Mouse (Mus musculus) liver, embryonic 15.5 days (tissue): ENCODE data around the gene Shc4. TPM values are rescaled to one million over a fixed set of nuclear protein-coding genes. Genes with fewer than 3 reads are reported as not detected.
A peak's percentile ranks its signal among the peaks of the same experiment; 100 is the strongest.

Experiments
- ATAC-seq: fragments of 200-750 bp; cut with Nextera tagmentation; 2 replicates; pipeline ENCODE4 v1.8.0; 2017; ENCODE audit warnings: moderate number of reproducible peaks, mild to moderate bottlenecking, moderate library complexity; ENCODE audit not compliant: insufficient read depth
- H3K27ac ChIP-seq: fragments of 300-500 bp; sonication (generic); replicated peaks from 2 replicates; pipeline ENCODE4 v1.5.1; 2015; ENCODE audit warnings: mild to moderate bottlenecking, inconsistent platforms
- H3K27me3 ChIP-seq: fragments of 300-500 bp; sonication (generic); 2 replicates; pipeline ENCODE4 v1.6.1; 2015; ENCODE audit warnings: mild to moderate bottlenecking, inconsistent platforms
- H3K36me3 ChIP-seq: fragments of 300-500 bp; sonication (generic); replicated peaks from 2 replicates; pipeline ENCODE4 v1.6.1; 2015; ENCODE audit warnings: moderate library complexity, mild to moderate bottlenecking, inconsistent platforms
- H3K4me1 ChIP-seq: fragments of 300-500 bp; sonication (generic); replicated peaks from 2 replicates; pipeline ENCODE4 v1.6.1; 2015; ENCODE audit warnings: inconsistent platforms
- H3K4me2 ChIP-seq: fragments of 300-500 bp; sonication (generic); 2 replicates; pipeline ENCODE4 v1.6.1; 2015; ENCODE audit warnings: moderate library complexity, mild to moderate bottlenecking, inconsistent platforms
- H3K4me3 ChIP-seq: fragments of 300-500 bp; sonication (generic); replicated peaks from 2 replicates; pipeline ENCODE4 v1.5.1; 2015; ENCODE audit warnings: mild to moderate bottlenecking, inconsistent platforms
- H3K9ac ChIP-seq: fragments of 300-500 bp; sonication (generic); 2 replicates; pipeline ENCODE4 v1.6.1; 2015; ENCODE audit warnings: moderate library complexity, mild to moderate bottlenecking, inconsistent platforms
- H3K9me3 ChIP-seq: fragments of 300-500 bp; sonication (generic); replicated peaks from 2 replicates; pipeline ENCODE4 v1.6.1; 2016; ENCODE audit warnings: inconsistent platforms
- WGBS: fragments of 180-500 bp; shearing (Covaris S2); methylation state at CpG from one replicate; pipeline ENCODE4 v1.1.7; 2015; ENCODE audit warnings: mixed read lengths; ENCODE audit not compliant: insufficient replicate concordance; 5-methylcytosine and 5-hydroxymethylcytosine counted together
- polyA plus RNA-seq: library from polyadenylated mRNA; unstranded; fragments of >200 nt; fragmentation: Nextera tagmentation; extraction: Ambion mirVana; gene quantifications from 2 replicates; pipeline ENCODE4 v1.2.1, GENCODE M21; 2015

Gene Shc4
- polyA plus RNA-seq, 1 experiment from 2014 or later: 0.83 TPM

DNA sequence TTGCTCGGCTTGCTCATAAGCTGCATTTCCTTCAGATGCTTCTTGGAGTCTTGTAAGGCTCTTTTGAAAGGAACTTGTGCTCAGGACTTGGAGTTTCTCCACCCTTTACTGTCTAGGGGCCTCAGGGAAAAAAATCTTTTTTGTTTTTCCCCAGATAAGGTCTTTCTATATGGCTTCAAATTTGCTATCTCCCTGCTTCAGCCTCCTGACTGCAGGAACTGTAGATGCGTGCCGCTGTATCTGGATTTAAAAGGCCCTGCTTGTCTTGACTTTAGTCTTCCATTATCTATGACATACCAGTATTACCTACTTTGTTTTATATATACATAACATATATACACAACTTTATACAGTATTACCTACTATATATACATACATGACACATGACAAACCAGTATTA, 61.4 kb downstream of the Shc4 start:
- Histone ChIP-seq H3K9ac (no peak overlapping the region), H3K36me3 (no peaks in the 10 kb centered on the region), H3K27me3 (no peaks in the 10 kb centered on the region), H3K27ac (no peak overlapping the region), H3K4me3 (no peak overlapping the region), H3K9me3 (no peaks in the 10 kb centered on the region), H3K4me1 (peaks cover 69% of the 10 kb centered on the region), H3K4me2 (no peak overlapping the region)
- WGBS: 37% methylated on average over 3 of the region's 3 CpGs
- ATAC-seq: no peak

DNA sequence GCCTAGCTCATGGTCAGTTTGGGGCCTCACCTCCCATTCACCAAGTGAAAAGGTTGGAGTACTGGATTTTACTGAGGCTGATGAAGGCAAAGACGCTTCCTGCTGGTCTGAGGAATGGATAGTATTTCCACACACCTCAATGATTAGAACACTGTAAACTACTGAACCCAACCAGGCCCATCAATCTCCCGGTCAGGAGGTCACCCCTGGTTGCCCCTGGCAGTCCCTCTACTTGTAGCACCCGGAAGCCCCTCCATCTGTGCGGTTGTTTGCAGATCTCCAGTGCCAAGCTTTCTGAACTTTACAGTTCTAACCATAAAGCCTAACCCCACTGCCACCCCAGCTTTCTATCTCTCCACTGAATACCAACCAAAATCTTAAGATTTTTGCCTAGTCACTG, 62.8 kb downstream of the Shc4 start:
- WGBS: 58% methylated on average over 4 of the region's 4 CpGs
- Histone ChIP-seq H3K9me3 (no peaks in the 10 kb centered on the region), H3K27me3 (no peaks in the 10 kb centered on the region), H3K36me3 (no peaks in the 10 kb centered on the region), H3K27ac (no peak overlapping the region), H3K4me2 (peak overlapping the region; percentile 51; the same call in 1 of the 2 replicates), H3K4me1 (peaks cover 56% of the 10 kb centered on the region), H3K9ac (no peak overlapping the region), H3K4me3 (no peak overlapping the region)
- no peak for ATAC-seq

DNA sequence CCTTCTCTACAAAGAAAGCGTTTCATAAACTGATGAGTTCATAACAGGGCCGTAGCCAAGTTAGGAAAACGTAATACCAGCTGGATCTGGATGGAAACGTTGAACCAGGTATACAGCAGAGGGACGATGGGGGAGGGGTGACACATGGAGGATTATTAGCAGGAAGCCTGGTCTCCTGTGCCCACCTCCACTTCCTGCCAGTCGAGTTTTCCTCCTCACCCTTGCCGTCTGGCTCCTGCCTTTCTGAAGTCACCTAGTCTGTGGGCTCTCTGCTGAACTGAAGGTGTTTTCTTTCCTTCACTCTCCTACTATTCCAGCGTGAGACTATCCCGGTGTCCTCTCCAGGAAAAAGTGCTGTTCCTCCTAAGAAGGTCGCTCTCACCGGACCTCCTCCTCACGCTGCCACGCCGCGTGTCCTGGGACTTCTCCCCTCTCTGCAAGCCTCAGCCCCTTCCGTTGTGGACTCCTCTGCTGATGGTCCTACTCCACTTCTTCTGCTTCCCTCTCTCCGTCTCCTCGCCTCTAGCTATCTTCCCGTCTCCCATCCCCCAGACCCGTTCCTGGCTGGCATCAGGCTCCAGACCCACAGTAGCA, 63.3 kb downstream of the Shc4 start:
- Histone ChIP-seq H3K27ac (no peak overlapping the region), H3K36me3 (no peaks in the 10 kb centered on the region), H3K9me3 (no peaks in the 10 kb centered on the region), H3K4me1 (peaks cover 50% of the 10 kb centered on the region), H3K27me3 (no peaks in the 10 kb centered on the region), H3K4me2 (peak overlapping the region; percentile 51), H3K9ac (no peak overlapping the region), H3K4me3 (peak overlapping the region; percentile 12; the same call in 1 of the 2 replicates)
- 27% methylated on average over 20 of the region's 20 CpGs for WGBS
- ATAC-seq: no peak

DNA sequence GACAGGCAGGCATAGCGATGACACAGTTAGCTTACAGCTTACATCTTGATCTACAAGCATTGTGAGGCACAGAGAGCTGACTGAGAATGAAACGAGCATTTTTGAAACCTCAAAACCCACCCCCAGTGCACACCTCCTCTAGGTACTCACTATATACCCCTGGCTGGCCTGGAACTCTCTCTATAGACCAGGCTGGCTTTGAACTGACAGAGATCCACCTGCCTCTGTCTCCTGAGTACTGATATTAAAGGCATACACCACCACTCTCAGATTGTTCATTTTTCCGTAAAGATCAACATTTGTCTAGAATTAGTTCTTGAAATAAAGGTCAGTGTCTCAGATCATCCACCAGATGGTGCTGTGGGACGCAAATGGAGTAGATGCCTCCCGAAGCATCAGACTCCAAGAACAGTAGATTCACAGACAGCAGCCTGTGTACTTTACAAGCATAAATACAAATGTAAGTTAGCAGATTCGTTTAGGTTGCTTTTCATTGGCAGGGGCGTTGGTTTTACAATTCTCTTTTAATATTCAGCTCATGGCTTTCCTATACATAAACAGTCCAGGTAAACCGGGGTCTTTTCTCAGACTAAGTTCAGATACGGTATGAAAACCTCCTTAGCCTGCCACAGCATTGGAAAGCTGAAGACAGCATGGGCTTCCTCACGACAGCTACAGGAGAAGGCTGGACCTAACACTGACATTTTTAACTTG, 64.0 kb downstream of the Shc4 start:
- H3K4me1 ChIP-seq: peaks cover 44% of the 10 kb centered on the region
- no peaks in the 10 kb centered on the region for H3K27me3 ChIP-seq
- no peak overlapping the region for H3K9ac ChIP-seq
- no peak overlapping the region for H3K27ac ChIP-seq
- H3K9me3 ChIP-seq: no peaks in the 10 kb centered on the region
- H3K4me2 ChIP-seq: peak overlapping the region; percentile 51
- H3K4me3 ChIP-seq: peak overlapping the region; percentile 12; the same call in 1 of the 2 replicates
- no peak for ATAC-seq
- H3K36me3 ChIP-seq: no peaks in the 10 kb centered on the region
- WGBS: 12% methylated on average over 10 of the region's 10 CpGs

DNA sequence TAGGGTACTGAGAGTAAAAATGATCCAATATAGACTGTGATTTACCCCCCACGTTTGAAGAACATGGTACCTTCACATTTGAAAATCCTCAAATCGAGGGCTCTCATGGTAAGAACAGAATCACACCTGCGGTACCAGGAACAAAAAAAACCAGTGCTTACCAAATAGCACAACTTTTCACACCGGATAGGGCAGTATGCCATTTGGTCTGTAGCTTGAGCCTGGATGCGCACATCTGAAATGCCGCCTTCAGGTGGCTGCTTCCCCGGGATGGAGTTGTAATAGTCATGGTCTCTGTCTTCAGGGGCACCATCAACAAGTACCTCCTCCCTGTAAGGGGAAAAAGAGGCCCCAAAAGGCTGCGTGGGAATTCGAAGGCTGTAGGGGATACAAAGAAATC, 68.6 kb downstream of the Shc4 start:
- no peaks in the 10 kb centered on the region for H3K36me3 ChIP-seq
- no peaks in the 10 kb centered on the region for H3K27me3 ChIP-seq
- ATAC-seq: no peak
- H3K4me2 ChIP-seq: no peak overlapping the region
- no peak overlapping the region for H3K4me3 ChIP-seq
- WGBS: 74% methylated on average over 9 of the region's 9 CpGs
- H3K9me3 ChIP-seq: no peaks in the 10 kb centered on the region
- no peak overlapping the region for H3K27ac ChIP-seq
- H3K4me1 ChIP-seq: peaks cover 7% of the 10 kb centered on the region
- no peak overlapping the region for H3K9ac ChIP-seq

DNA sequence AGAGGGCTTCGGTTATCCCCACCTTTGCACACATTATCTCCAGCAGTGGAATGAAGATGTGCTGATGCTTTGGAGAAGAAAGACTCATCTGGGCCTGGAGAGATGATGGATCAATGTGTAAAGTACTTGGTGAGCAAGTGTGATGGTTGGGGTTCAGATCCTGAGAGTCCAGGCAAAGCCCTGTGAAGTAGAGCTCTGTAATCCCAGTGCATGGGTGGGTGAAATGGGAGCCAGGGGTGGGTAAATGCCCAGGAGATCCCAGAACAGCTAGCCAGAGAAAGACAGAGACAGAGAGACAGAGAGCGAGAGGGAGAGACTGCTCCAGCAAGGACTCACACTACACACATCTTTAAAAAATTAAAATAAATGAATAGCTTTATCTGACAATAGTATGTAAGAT, 70.7 kb downstream of the Shc4 start:
- H3K9me3 ChIP-seq: no peaks in the 10 kb centered on the region
- no peaks in the 10 kb centered on the region; the same call in 1 of the 2 replicates for H3K27me3 ChIP-seq
- no peak overlapping the region for H3K4me3 ChIP-seq
- H3K27ac ChIP-seq: no peak overlapping the region
- no peak overlapping the region for H3K4me2 ChIP-seq
- WGBS: 73% methylated on average over 2 of the region's 2 CpGs
- H3K9ac ChIP-seq: no peak overlapping the region
- no peak for ATAC-seq
- no peaks in the 10 kb centered on the region for H3K4me1 ChIP-seq
- no peaks in the 10 kb centered on the region for H3K36me3 ChIP-seq

DNA sequence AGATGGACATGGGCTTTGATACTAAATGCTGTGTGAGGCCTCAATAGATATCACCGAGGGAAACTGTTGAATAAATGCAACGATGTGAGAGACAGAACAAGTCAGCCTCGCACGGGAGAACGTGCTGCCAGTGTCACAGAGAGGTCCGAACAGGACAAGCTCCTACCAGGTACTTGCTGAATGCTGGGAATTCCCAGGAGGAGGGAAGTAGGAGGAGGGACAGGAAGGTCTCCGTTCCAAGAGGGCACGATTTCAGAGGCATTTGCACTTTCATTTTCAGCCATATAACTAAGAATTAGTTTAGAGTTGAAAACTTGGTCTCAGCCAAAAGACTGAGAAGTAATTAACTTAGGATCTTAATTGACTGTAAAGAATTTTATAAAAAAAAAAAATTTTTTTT, 72.4 kb downstream of the Shc4 start:
- 63% methylated on average over 8 of the region's 8 CpGs for WGBS
- no peak for ATAC-seq
- Histone ChIP-seq H3K36me3 (no peaks in the 10 kb centered on the region), H3K9ac (no peak overlapping the region), H3K4me3 (no peak overlapping the region), H3K27me3 (no peaks in the 10 kb centered on the region; the same call in 1 of the 2 replicates), H3K9me3 (no peaks in the 10 kb centered on the region), H3K4me1 (no peaks in the 10 kb centered on the region), H3K27ac (no peak overlapping the region), H3K4me2 (no peak overlapping the region)

DNA sequence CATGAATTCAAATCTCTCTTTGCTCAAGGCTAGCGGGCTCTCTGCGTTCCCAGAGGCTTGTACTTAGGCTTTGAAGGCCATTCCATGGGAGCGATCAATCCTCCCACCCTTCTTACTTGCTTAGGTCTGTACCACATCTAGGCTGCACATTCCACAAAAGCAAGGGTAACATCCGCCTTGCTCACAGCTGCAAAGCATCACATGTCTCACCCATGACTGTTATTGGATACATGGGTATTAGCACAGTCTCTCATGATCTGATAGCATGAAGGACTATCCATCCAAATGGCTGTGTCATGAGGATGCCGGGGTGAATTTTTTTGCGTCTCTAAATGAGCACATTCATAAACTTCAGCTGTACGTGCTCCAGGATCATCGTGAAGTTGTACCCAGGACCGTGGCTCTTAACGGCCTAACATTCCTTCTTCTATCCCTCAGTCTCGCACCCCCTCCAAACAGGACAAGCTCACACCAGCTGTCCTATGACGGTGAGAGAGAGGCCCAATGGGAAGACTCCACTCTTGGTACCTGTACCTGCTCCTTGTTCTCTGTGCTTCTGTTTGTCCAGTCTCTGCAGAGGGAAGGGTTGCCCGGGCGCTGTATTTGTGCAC, 73.1 kb downstream of the Shc4 start:
- H3K27me3 ChIP-seq: no peaks in the 10 kb centered on the region; the same call in 1 of the 2 replicates
- no peak for ATAC-seq
- H3K4me2 ChIP-seq: no peak overlapping the region
- no peaks in the 10 kb centered on the region for H3K4me1 ChIP-seq
- H3K9ac ChIP-seq: no peak overlapping the region
- no peaks in the 10 kb centered on the region for H3K9me3 ChIP-seq
- no peak overlapping the region for H3K27ac ChIP-seq
- no peaks in the 10 kb centered on the region for H3K36me3 ChIP-seq
- 79% methylated on average over 14 of the region's 14 CpGs for WGBS
- no peak overlapping the region for H3K4me3 ChIP-seq

DNA sequence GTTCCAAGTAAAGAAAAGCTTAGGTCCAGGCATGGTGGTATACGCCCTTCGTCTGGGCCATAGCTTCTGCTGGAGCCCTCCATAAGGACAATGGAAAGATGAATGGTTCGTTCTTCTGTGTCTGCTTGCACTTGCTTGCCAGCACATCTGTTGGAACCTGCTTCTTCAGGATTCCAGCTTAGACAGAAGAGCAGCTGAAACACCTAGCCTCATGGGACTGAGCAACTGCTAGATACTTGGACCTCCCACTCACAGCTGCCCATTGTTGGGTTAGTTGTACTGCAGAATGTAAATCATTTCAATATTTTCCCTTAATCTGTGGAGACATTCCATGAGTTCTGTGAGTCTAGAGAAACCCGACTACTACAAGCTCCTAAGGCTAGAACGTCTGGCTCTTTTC, 73.9 kb downstream of the Shc4 start:
- no peak overlapping the region for H3K4me2 ChIP-seq
- 61% methylated on average over 5 of the region's 5 CpGs for WGBS
- H3K36me3 ChIP-seq: no peaks in the 10 kb centered on the region
- H3K9me3 ChIP-seq: no peaks in the 10 kb centered on the region
- no peak overlapping the region for H3K4me3 ChIP-seq
- no peak for ATAC-seq
- H3K27me3 ChIP-seq: no peaks in the 10 kb centered on the region; the same call in 1 of the 2 replicates
- no peak overlapping the region for H3K9ac ChIP-seq
- H3K27ac ChIP-seq: no peak overlapping the region
- no peaks in the 10 kb centered on the region for H3K4me1 ChIP-seq

DNA sequence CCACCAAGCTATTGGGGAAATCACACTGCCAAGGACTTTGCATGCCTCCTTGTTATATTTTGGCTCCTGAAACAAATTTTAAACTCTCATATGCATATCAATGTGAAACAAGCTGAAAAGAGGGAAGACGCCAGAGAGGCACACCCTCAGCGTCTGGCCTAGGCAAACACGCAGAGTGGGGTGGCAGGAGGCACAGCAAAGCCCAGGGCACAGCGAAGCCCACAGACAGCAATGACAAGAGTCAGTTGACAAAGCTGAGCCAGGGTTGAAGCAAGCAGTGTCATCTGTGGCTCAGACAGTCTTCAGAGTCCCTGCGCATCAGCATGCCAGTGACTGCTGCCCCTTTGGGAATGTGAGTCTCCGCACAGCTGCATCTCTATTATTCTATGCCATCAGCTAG, 79.0 kb downstream of the Shc4 start:
- Histone ChIP-seq H3K27ac (no peak overlapping the region), H3K4me2 (no peak overlapping the region), H3K4me1 (no peaks in the 10 kb centered on the region), H3K4me3 (no peak overlapping the region), H3K27me3 (no peaks in the 10 kb centered on the region; the same call in 1 of the 2 replicates), H3K9ac (no peak overlapping the region), H3K9me3 (no peaks in the 10 kb centered on the region), H3K36me3 (no peaks in the 10 kb centered on the region)
- no peak for ATAC-seq
- WGBS: 76% methylated on average over 6 of the region's 6 CpGs

DNA sequence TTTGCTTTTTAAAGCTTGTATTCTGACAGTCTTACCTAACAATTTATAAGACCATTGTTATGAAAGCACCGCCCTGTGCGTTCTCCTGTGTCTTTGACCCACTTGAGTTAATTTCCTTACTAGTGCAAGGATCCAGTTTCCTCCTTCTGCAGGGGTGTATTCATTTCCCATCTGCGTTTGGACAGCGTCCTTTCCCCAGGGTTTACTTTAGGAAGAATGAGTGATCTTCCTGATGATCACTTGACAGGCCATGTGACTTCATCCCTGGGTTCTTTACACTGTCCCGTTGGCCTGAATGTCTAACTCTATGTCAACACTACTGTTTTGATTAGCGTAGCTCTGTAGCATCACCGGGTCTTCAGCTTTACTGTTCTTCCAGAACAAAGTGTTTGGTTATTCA, 86.6 kb downstream of the Shc4 start:
- Histone ChIP-seq H3K27me3 (no peaks in the 10 kb centered on the region), H3K4me1 (no peaks in the 10 kb centered on the region), H3K9ac (no peak overlapping the region), H3K4me3 (no peak overlapping the region), H3K27ac (no peak overlapping the region), H3K4me2 (no peak overlapping the region), H3K36me3 (no peaks in the 10 kb centered on the region), H3K9me3 (no peaks in the 10 kb centered on the region)
- ATAC-seq: no peak
- WGBS: 70% methylated on average over 7 of the region's 7 CpGs
